Mouse (Mus musculus) erythroblast, embryonic 14.5 days (primary cell): ENCODE measurements around the gene St8sia2.

Experiments used
- GATA1 ChIP-seq: IDR thresholded peaks from 2 replicates; pipeline ENCODE4 v1.6.1; 2012; ENCODE audit warnings: low read length, inconsistent platforms, mixed read lengths
- TAL1 ChIP-seq: IDR thresholded peaks from 3 replicates; pipeline ENCODE4 v1.6.1; 2012; ENCODE audit warnings: low read length, inconsistent platforms, mixed read lengths

GRCm38 (mm10) chr7:73920921-73921485 is 92.5 kb downstream of the St8sia2 start:
- TF ChIP-seq TAL1 = no peak
- TF ChIP-seq GATA1 = no peak
